Mouse (Mus musculus) G1E (cell line): ENCODE measurements around the gene Phf20.

Experiments
- CTCF ChIP-seq: IDR thresholded peaks from 2 replicates; pipeline ENCODE4 v1.5.1; 2012; ENCODE audit warnings: low read depth, low read length, inconsistent platforms, mixed read lengths
- GATA1 ChIP-seq: IDR thresholded peaks from 2 replicates; pipeline ENCODE4 v1.6.1; 2012; ENCODE audit warnings: borderline replicate concordance, low read length, inconsistent platforms, mixed read lengths
- GATA2 ChIP-seq: IDR thresholded peaks from 2 replicates; pipeline ENCODE4 v1.6.1; 2012; ENCODE audit warnings: low read depth, low read length, inconsistent platforms, borderline replicate concordance
- TAL1 ChIP-seq: conservative IDR thresholded peaks from 2 replicates; pipeline ENCODE4 v1.6.1; 2012; ENCODE audit warnings: low read depth, low read length, inconsistent platforms, mixed read lengths

GRCm38 (mm10) chr2:156272553-156272952 lies 76.3 kb downstream of the Phf20 start:
- TF ChIP-seq CTCF (no peak), TAL1 (no peak), GATA1 (no peak), GATA2 (no peak)
